Mouse (Mus musculus): ENCODE measurements at regions not wholly inside any gene's neighbourhood (a gene's known extent, or its start where the extent isn't known, plus 50 kb on each side); places are given as distances from the start of the nearest gene placed in this dataset.
"Not testable (repeated sequence)": the region's sequence is repeated elsewhere in the genome, so short reads cannot be mapped to it uniquely, and the experiment has no call there.

GRCm38 (mm10) chr9:12062488-12062887 lies 1157.9 kb upstream of the Cntn5 start:
- DNase-seq, result no peak

GRCm38 (mm10) chr9:12052429-12052828 lies 1147.9 kb upstream of the Cntn5 start:
- no peak for DNase-seq

- DNase-seq, result no peak
Measured at GRCm38 (mm10) chr9:12015978-12016377, 1111.4 kb upstream of the Cntn5 start.

GRCm38 (mm10) chr9:11998580-11998979 lies 1094.0 kb upstream of the Cntn5 start:
- no peak for DNase-seq

- no peak for DNase-seq
Measured at GRCm38 (mm10) chr9:11982102-11982882, 1077.7 kb upstream of the Cntn5 start.

GRCm38 (mm10) chr9:11940691-11941480 lies 1036.3 kb upstream of the Cntn5 start:
- not testable (repeated sequence) for DNase-seq

GRCm38 (mm10) chr9:11939851-11940560 lies 1035.4 kb upstream of the Cntn5 start:
- peak in 1 of 2 experiments; percentile 2 for DNase-seq

GRCm38 (mm10) chr9:11925501-11925900 lies 1020.9 kb upstream of the Cntn5 start:
- DNase-seq, result no peak

- DNase-seq, result not testable (repeated sequence)
Measured at GRCm38 (mm10) chr9:11923591-11924355, 1019.2 kb upstream of the Cntn5 start.

GRCm38 (mm10) chr9:11920251-11920650 lies 1015.7 kb upstream of the Cntn5 start:
- no peak for DNase-seq

GRCm38 (mm10) chr9:11898232-11898631 lies 993.7 kb upstream of the Cntn5 start:
- DNase-seq, result no peak

GRCm38 (mm10) chr9:11885784-11886183 lies 981.2 kb upstream of the Cntn5 start:
- no peak for DNase-seq

- no peak for DNase-seq
Measured at GRCm38 (mm10) chr9:11872059-11872458, 967.5 kb upstream of the Cntn5 start.

- DNase-seq, result no peak
Measured at GRCm38 (mm10) chr9:11871489-11871888, 966.9 kb upstream of the Cntn5 start.

GRCm38 (mm10) chr9:11848692-11849091 lies 944.1 kb upstream of the Cntn5 start:
- DNase-seq, result not testable (repeated sequence)

Data from cerebellum, postnatal 10 days (tissue).